Mouse (Mus musculus): Measurements from ENCODE around the gene Cox6b2. TPM values are rescaled to one million over a fixed set of nuclear protein-coding genes. Genes with fewer than 3 reads are reported as not detected.

Gene Cox6b2
- polyA plus RNA-seq, 1 experiment from 2014 or later = 14.1 TPM

Other genes starting within 250 kb of the Cox6b2 start
- 2.5 and 2.6 TPM in 2 replicates for gene Tnnt1, start 236.7 kb downstream of the Cox6b2 start, polyA plus RNA-seq (2015; fragmentation: Nextera tagmentation; extraction: Ambion mirVana)
- 1.8 and 1.9 TPM in 2 replicates for gene Tnni3, start 228.9 kb downstream of the Cox6b2 start, polyA plus RNA-seq (2015; fragmentation: Nextera tagmentation; extraction: Ambion mirVana)
- 1.6 and 1.7 TPM in 2 replicates for gene Dnaaf3, start 220.6 kb downstream of the Cox6b2 start, polyA plus RNA-seq (2015; fragmentation: Nextera tagmentation; extraction: Ambion mirVana)
- 158 and 164 TPM in 2 replicates for gene Syt5, start 205.6 kb downstream of the Cox6b2 start, polyA plus RNA-seq (2015; fragmentation: Nextera tagmentation; extraction: Ambion mirVana)
- gene Ptprh, start 149.1 kb downstream of the Cox6b2 start, polyA plus RNA-seq (2015; fragmentation: Nextera tagmentation; extraction: Ambion mirVana) = 0.24 and 0.52 TPM in 2 replicates
- 2.7 and 3.1 TPM in 2 replicates for gene Tmem86b, start 121.7 kb downstream of the Cox6b2 start, polyA plus RNA-seq (2015; fragmentation: Nextera tagmentation; extraction: Ambion mirVana)
- gene Ppp6r1, start 94.1 kb downstream of the Cox6b2 start, polyA plus RNA-seq (2015; fragmentation: Nextera tagmentation; extraction: Ambion mirVana) = 9.2 and 9.3 TPM in 2 replicates
- 142 and 146 TPM in 2 replicates for gene Hspbp1, start 68.0 kb downstream of the Cox6b2 start, polyA plus RNA-seq (2015; fragmentation: Nextera tagmentation; extraction: Ambion mirVana)
- 6.7 and 7.9 TPM in 2 replicates for gene Brsk1, start 62.5 kb downstream of the Cox6b2 start, polyA plus RNA-seq (2015; fragmentation: Nextera tagmentation; extraction: Ambion mirVana)
- 0.08 and 0.24 TPM in 2 replicates for gene Tmem150b, start 27.8 kb downstream of the Cox6b2 start, polyA plus RNA-seq (2015; fragmentation: Nextera tagmentation; extraction: Ambion mirVana)
- gene Kmt5c, start 13.0 kb downstream of the Cox6b2 start, polyA plus RNA-seq (2015; fragmentation: Nextera tagmentation; extraction: Ambion mirVana) = 64.3 and 70.6 TPM in 2 replicates
- gene Fam71e2, start 18.2 kb upstream of the Cox6b2 start, polyA plus RNA-seq (2015; fragmentation: Nextera tagmentation; extraction: Ambion mirVana) = not detected in 2 replicates
- gene Il11, start 29.8 kb upstream of the Cox6b2 start, polyA plus RNA-seq (2015; fragmentation: Nextera tagmentation; extraction: Ambion mirVana) = 0.56 and 1.2 TPM in 2 replicates
- gene Tmem190, start 29.8 kb upstream of the Cox6b2 start, polyA plus RNA-seq (2015; fragmentation: Nextera tagmentation; extraction: Ambion mirVana) = not detected in 2 replicates
- gene Tmem238, start 36.6 kb upstream of the Cox6b2 start, polyA plus RNA-seq (2015; fragmentation: Nextera tagmentation; extraction: Ambion mirVana) = 3.5 TPM in 2 replicates
- 224 and 256 TPM in 2 replicates for gene Rpl28, start 39.8 kb upstream of the Cox6b2 start, polyA plus RNA-seq (2015; fragmentation: Nextera tagmentation; extraction: Ambion mirVana)
- 363 and 383 TPM in 2 replicates for gene Ube2s, start 59.5 kb upstream of the Cox6b2 start, polyA plus RNA-seq (2015; fragmentation: Nextera tagmentation; extraction: Ambion mirVana)
- 8.8 and 10.7 TPM in 2 replicates for gene Shisa7, start 91.6 kb upstream of the Cox6b2 start, polyA plus RNA-seq (2015; fragmentation: Nextera tagmentation; extraction: Ambion mirVana)
- 3.7 and 4.8 TPM in 2 replicates for gene Isoc2b, start 117.2 kb upstream of the Cox6b2 start, polyA plus RNA-seq (2015; fragmentation: Nextera tagmentation; extraction: Ambion mirVana)
- gene Isoc2a, start 124.1 kb upstream of the Cox6b2 start, polyA plus RNA-seq (2015; fragmentation: Nextera tagmentation; extraction: Ambion mirVana) = 0.65 and 0.76 TPM in 2 replicates
- 0.31 and 0.33 TPM in 2 replicates for gene Gm36210, start 153.4 kb upstream of the Cox6b2 start, polyA plus RNA-seq (2015; fragmentation: Nextera tagmentation; extraction: Ambion mirVana)
- gene Zfp628, start 162.1 kb upstream of the Cox6b2 start, polyA plus RNA-seq (2015; fragmentation: Nextera tagmentation; extraction: Ambion mirVana) = 4.0 and 4.2 TPM in 2 replicates
- gene Nat14, start 168.9 kb upstream of the Cox6b2 start, polyA plus RNA-seq (2015; fragmentation: Nextera tagmentation; extraction: Ambion mirVana) = 35.2 and 39.3 TPM in 2 replicates
- gene Ssc5d, start 172.7 kb upstream of the Cox6b2 start, polyA plus RNA-seq (2015; fragmentation: Nextera tagmentation; extraction: Ambion mirVana) = 0.24 and 0.32 TPM in 2 replicates
- gene Sbk2, start 211.3 kb upstream of the Cox6b2 start, polyA plus RNA-seq (2015; fragmentation: Nextera tagmentation; extraction: Ambion mirVana) = not detected in 2 replicates
- gene Sbk3, start 218.1 kb upstream of the Cox6b2 start, polyA plus RNA-seq (2015; fragmentation: Nextera tagmentation; extraction: Ambion mirVana) = 0.27 and 0.33 TPM in 2 replicates
- 58.9 and 60.9 TPM in 2 replicates for gene Zfp579, start 243.1 kb upstream of the Cox6b2 start, polyA plus RNA-seq (2015; fragmentation: Nextera tagmentation; extraction: Ambion mirVana)

Data from forebrain, embryonic 15.5 days (tissue).